Mouse (Mus musculus): Measurements from ENCODE around the gene Bmp2k.

Bmp2k gene

DNA sequence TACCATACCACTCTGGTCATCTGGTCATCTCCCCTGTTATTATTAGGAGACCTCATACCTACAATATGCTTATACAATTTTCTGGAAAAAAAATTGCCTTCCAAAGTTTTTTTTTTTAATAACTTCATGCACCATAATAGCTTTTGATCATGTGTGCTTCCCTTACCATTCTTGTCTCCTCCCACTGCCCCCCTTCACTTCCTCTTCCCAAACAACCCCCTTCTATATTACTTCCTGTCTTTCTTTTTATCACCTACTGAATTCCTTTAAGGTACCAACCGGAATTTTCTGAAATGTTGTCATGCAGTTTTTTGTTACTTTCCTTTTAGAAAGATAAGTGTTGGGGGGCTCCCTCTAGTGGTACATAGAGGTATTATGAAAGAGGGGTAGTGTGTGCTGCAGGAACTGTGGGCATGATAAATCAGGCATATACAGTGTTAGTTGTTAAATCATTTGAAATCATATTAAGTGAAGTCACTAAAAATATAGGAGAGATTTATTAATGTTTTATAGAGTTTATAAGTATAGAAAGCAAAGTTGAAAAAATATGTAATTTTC is 58.1 kb downstream of the Bmp2k start:
- peak; percentile 89 for DNase-seq (ENCODE audit: low spot score)

- DNase-seq (ENCODE audit: low spot score) = no peak
These were observed 58.9 kb downstream of the Bmp2k start for GRCm38 (mm10) chr5:97056359-97056758.

DNA sequence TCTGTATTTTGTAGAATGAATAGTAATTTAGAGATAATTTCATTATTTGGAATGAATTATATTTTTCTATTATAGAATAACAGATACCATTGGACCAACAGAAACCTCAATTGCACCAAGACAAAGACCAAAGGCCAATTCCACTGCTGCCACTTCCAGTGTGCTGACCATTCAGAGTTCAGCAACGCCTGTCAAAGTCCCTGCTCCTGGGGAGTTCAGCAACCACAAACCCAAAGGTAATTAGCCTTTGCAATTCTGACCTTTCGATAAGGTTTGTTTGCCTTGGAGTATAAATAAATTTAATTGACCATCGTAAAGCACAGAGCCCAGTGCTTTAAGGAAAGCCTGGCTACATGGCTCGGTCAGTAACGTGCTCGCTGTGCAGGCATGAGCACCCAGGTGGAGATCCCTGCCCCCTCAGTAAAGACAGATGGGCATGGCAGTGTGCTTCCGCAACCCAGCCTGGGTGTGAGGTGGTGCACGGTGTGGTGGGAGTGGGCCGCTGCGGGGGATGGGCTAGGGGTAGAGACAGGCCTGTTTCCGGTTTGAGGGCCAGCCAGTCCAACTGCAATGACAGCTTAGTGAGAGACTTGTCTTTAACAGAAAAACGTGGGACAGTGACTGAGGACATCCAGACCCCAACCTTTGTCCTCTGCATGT is 59.4 kb downstream of the Bmp2k start:
- no peak for DNase-seq (ENCODE audit: low spot score)

- no peak for DNase-seq (ENCODE audit: low spot score)
These were observed 63.4 kb downstream of the Bmp2k start for GRCm38 (mm10) chr5:97060864-97061263.

DNA sequence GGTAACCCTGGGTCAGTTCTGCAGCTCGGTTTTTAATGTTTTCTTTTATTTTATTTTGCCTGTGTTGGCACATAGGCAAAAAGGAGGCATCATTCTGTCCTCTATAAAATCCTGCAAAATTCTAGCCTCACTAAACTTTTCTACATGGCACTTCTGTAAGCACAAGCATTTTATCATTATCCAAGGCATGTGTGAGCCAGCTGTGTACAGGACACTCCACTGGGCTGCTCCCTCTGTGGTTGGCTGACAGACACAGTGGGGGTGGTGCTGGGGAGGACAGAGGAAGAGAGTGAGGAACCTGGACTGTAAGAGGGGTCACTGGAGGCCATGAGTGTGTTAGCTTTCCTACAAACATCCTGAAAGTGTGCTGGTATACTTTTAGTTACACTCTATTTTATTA is 64.6 kb downstream of the Bmp2k start:
- DNase-seq (ENCODE audit: low spot score) = peak; percentile 28

- no peak for DNase-seq (ENCODE audit: low spot score)
These were observed 68.3 kb downstream of the Bmp2k start for GRCm38 (mm10) chr5:97065746-97066145.

DNA sequence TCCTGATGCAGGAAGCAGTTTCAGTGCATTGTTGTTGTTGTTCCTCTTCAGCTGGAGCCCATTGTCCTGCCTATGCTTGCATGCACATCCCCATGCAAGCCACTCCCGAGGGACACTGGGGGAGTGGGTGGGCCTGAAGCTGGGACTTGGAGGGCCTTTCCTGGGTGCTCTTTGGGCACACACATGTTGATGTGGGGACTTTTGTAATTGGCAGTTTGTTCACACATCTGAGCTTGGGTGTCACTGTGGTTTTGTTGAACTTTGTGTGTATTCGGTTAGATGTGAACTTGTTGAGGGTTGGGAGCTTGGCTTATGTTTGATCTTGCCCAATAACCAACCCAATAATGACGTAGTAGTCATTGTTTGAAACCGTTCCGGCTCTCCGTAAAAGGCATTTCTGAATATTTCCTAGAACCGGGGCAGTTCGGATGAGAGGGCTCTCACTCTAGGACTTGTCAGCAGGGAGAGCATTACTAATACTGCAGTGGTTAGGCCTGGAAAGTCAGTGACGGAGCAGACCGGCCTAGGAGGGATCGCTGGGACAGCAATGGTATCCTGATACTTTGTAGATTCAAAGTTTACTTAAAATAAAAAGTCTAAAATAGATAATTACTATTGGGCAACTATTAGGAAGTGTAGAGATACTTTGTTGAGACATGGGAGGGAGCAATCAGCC is 78.1 kb downstream of the Bmp2k start:
- DNase-seq (ENCODE audit: low spot score) = no peak

DNA sequence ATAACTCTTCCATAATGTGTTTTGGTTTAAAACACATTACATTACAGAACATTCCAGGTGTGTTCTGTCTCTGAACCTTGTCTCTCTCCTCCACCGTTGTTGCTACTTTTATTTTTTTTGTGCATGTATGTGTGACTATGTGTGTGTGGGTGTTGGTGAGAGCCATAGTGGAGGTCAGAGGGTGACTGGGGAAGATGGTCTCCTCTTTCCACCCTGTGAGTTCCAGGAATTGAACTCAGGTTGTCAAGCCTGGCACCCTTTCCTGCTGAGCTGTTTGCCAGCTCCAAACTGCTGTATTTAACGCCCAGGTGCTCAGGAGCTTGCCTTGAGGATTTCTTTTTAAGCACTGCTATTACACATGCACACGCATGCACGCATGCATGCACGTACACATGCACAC is 78.7 kb downstream of the Bmp2k start:
- DNase-seq (ENCODE audit: low spot score) = no peak

- DNase-seq (ENCODE audit: low spot score) = no peak
These were observed 80.2 kb downstream of the Bmp2k start for GRCm38 (mm10) chr5:97077676-97078075.

DNA sequence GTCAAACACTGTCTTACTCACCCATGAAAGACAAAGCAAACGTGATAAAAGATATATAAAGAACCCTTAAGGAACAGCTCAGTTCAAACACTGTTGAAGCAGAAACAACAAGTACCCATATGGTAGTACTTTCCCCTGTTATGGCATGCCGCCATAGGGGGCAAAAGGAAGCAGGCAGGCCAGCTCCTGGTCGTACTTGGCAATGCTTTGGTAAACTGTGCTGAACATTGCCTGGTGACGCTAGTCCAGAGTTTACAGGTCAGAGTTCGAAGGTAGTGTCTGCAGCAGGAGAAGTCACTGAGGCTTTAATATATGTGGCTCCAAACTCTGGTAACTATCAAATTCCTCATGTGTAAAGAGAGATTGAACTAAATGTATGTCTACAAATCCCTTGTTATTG is 81.2 kb downstream of the Bmp2k start:
- no peak for DNase-seq (ENCODE audit: low spot score)

- DNase-seq (ENCODE audit: low spot score) = no peak
These were observed 84.0 kb downstream of the Bmp2k start for GRCm38 (mm10) chr5:97081481-97081880.

GRCm38 (mm10) chr5:97083701-97084100 is 86.2 kb downstream of the Bmp2k start:
- DNase-seq (ENCODE audit: low spot score) = no peak

DNA sequence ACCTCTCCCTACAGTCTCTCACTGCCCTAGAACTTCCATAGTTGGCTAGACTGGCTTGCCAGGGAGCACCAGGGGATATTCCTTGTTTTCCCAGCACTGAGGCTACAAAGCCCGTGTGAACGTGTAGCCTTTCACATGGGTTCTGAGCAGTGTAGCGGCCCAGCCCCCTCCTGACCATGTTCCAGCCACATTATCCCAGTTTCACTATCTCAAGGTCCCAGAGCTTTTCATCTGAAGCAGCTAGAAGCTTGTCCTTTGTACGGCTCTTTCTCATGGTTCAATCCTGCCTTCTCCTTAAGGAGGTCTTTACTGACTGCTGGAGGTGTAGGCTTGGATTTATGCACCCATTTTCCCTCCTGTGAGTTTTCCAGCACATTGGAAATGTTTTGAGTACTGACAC is 87.1 kb downstream of the Bmp2k start:
- DNase-seq (ENCODE audit: low spot score) = no peak

- DNase-seq (ENCODE audit: low spot score) = no peak
These were observed 87.6 kb downstream of the Bmp2k start for GRCm38 (mm10) chr5:97085071-97085470.

- no peak for DNase-seq (ENCODE audit: low spot score)
These were observed 89.6 kb downstream of the Bmp2k start for GRCm38 (mm10) chr5:97087030-97087630.

- DNase-seq (ENCODE audit: low spot score) = no peak
These were observed 90.3 kb downstream of the Bmp2k start for GRCm38 (mm10) chr5:97087746-97088145.

DNA sequence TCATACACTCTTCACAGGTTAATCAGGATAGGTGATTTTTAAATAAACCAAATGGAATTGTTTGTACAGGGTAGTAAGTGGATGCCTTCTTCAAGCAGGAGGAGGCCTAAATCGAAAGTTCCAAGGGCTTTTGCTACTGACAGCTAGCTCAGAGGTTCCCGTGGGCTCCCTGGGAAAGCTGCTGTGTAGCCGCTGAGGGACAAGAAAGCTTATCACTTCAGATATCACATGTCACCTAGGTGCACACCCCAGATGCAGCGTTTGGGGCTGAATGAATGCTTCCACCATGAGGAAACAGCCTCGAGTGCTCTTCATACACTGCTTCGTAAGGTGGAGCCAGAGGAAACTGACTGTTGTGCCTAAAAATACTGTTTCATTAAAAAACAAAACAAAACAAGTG is 90.7 kb downstream of the Bmp2k start:
- no peak for DNase-seq (ENCODE audit: low spot score)

DNA sequence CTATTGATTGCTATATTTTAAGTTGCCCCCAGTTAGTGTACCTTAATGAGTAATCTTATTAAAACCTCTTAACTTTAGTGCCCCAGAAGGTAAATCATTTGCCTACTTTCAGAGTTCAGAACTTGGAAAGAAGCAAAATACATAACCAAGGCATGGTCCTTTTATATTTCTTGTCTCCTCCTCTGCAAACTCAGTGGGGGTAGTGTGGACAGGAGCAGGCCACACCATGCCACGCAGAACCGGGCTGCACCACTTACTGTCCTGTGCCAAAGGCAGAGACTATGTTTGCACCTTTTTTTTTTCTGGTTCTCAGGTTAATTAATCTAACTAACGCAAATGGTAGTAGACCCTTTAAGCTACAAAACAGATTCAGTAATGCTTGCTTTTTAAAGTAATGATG is 91.9 kb downstream of the Bmp2k start:
- DNase-seq (ENCODE audit: low spot score) = no peak

DNA sequence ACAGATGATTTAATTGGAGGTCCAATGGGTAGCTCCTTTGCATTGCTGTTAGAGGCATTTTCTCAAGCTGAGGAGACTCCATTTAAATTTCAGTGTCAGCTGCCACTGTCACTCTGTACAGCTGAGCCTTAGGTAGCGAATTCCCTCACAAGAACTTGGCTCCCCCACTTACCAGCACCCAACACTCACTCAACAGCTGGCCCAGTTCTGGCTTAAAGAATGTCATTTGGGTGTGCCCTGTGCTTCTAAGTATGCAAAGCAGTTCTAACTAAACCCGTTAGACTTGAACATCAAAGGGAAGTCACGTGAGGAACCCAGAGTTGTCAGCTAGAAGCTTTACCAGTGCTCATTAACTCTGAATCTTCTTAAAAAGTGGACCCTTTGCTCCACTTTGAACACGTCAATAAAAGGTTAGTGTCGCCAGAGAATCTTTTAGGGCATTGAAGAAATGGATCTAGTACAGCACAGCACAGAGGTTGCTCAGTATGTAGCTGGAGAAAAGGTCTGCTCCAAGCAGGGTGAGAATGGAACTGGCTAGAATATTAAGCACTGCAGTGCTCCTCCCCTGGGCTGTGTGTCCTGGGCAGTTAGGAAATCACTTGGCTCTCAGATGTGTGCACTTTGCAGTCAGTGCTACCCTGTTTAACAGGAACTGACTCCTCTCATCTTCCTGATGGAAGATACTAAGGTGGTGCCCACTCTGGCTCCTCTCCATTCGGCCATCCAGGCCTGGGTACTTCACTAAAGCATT is 92.7 kb downstream of the Bmp2k start:
- no peak for DNase-seq (ENCODE audit: low spot score)

DNA sequence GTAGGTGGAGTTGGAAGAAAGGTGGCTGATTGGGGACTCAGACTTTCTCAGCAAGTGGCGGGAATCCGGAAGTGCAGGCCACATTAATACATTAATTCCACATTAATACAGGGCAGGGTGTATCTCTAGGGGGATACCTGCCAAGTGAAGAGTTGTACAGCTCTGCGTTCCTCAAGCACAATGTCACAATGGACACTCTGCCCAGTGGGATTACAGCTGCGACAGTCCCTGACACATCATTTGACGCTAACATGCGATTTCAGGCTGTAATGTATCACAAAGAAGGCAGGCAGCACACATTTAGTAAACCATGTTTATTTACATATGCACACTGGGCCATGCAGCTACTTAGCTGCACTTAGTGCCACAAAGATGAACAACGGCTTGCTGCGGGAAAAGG is 95.5 kb downstream of the Bmp2k start:
- DNase-seq (ENCODE audit: low spot score) = no peak

DNA sequence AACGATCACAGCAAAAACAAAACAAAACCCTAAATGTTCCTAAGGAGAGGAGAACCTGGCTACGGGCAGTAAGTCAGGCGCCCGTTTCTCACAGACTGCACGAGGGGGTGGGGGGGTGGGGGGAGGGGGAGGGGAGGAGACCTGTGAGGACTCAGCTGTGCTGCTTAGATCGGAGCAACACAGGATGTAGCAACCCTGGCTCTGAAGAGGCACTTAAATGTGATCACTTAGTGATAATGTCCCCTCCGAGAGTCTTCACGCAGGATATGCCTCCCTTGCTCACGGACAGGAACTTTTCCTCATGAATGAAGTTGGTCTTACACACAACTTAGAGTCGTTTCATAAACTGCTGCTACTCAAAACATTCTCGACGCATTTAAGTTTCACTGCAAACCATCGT is 97.8 kb downstream of the Bmp2k start:
- DNase-seq (ENCODE audit: low spot score) = no peak

DNA sequence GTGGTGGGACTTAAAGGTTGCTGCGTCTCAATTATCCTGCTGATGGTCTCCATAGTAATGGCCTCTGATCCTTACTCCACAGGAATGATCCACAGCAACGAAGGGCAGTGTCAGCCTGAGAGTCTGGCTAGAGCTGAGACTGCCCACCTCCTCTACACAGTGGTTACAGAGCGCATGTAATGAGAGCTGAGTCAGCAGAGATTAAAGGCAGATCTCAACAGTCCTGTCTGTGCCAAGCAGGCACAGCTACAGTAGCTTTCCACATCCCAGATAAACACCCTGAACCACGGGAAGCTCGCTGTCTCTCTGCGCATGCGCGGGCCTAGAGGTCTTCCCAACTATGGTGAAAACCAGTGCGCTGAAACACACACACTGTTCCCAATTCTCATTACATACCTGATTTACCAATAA is 100.1 kb downstream of the Bmp2k start:
- DNase-seq (ENCODE audit: low spot score) = peak; percentile 35

DNA sequence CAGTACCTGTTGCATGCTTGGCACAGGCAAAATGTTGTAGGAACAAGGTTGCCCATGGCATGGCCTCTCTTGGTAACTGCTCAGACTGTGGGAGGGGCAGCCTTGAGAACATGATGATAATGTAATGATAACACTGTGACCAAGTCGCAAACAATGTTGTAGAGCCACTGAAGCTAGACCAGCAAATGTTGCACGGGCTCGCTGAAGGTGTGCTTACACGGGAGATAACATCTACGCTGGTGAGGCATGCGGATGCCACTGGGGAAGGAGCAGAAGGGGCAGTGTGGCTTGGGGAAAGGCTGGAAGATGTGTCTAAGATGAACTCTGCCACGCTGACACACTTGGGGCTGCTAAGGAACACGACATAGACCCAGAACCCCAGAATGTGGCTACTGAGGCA is 102.5 kb downstream of the Bmp2k start:
- no peak for DNase-seq (ENCODE audit: low spot score)

Measured in embryo, embryonic 10.5 days (tissue).